ENCODE assay signal across 9 mouse cellular contexts in genomic region chr2:118887845-118888548, GRCm38 (mm10). TPM values are rescaled to one million over a fixed set of nuclear protein-coding genes. Genes with fewer than 3 reads are reported as not detected.
DNase-seq lines count a peak whose midpoint lies in the region; ATAC-seq and TF ChIP-seq lines count a peak whose summit lies in the region.
"Had no signal": no experiment of that assay in that cellular context is flagged by ENCODE, and none has a peak within 500 bp of the region (broad histone marks: within the 10 kb centered on the region; RNA-seq: fewer than 3 reads in every experiment).

No protein-coding gene starts in this region.

- no peak for TF ChIP-seq CTCF in lung, adult 2 months (IDR thresholded peaks at IDR 0.05; ENCODE audit: insufficient read depth, low read length)
- no peak for TF ChIP-seq CTCF in stomach, postnatal 0 days (IDR thresholded peaks at IDR 0.05; ENCODE audit: low read depth)

- 42% methylated on average over 14 of the region's 14 CpGs for WGBS in neural tube, embryonic 12.5 days
- 24% methylated on average over 14 of the region's 14 CpGs for WGBS in lung, adult 2 months
- 22% methylated on average over 14 of the region's 14 CpGs for WGBS in stomach, postnatal 0 days

- H3K4me3 ChIP-seq in neural tube, embryonic 12.5 days: no peak overlapping the region
- no peak overlapping the region for H3K4me3 ChIP-seq in lung, adult 2 months (replicated peaks; ENCODE audit: extremely low read depth, low read depth, low read length)
- no peak overlapping the region for H3K4me3 ChIP-seq in stomach, postnatal 0 days (ENCODE audit: low read depth, low read length)

- H3K9ac ChIP-seq in neural tube, embryonic 12.5 days: no peak overlapping the region
- H3K9ac ChIP-seq in stomach, postnatal 0 days (ENCODE audit: low read length): no peak overlapping the region

- ATAC-seq in neural tube, embryonic 12.5 days (ENCODE audit: low FRiP score, low read depth): no peak
- ATAC-seq in stomach, postnatal 0 days (ENCODE audit: low FRiP score, low TSS enrichment): no peak

- peak overlapping the region; percentile 33 for H3K4me2 ChIP-seq in neural tube, embryonic 12.5 days (replicated peaks)
- H3K4me2 ChIP-seq in stomach, postnatal 0 days (replicated peaks; ENCODE audit: low read depth): no peak overlapping the region

- TF ChIP-seq EP300 in stomach, postnatal 0 days (optimal IDR thresholded peaks at IDR 0.05): no peak

- peaks cover 4% of the 10 kb centered on the region; the same call in 1 of the 2 replicates for H3K4me1 ChIP-seq in neural tube, embryonic 12.5 days
- H3K4me1 ChIP-seq in lung, adult 2 months (ENCODE audit: control insufficient read depth, insufficient read depth, low read length): no peaks in the 10 kb centered on the region
- no peaks in the 10 kb centered on the region for H3K4me1 ChIP-seq in stomach, postnatal 0 days (replicated peaks; ENCODE audit: control insufficient read depth, insufficient read depth)

- no peak overlapping the region for H3K27ac ChIP-seq in neural tube, embryonic 12.5 days
- no peak overlapping the region for H3K27ac ChIP-seq in stomach, postnatal 0 days (replicated peaks)

- 0 out of 2 replicates have a peak, but pooled peaks cover 13% of the 10 kb centered on the region for H3K27me3 ChIP-seq in neural tube, embryonic 12.5 days (replicated peaks)
- H3K27me3 ChIP-seq in stomach, postnatal 0 days (ENCODE audit: control insufficient read depth, insufficient read depth, low read length): no peaks in the 10 kb centered on the region; the same call in 1 of the 2 replicates

- H3K9me3 ChIP-seq in neural tube, embryonic 12.5 days: no peaks in the 10 kb centered on the region
- no peaks in the 10 kb centered on the region for H3K9me3 ChIP-seq in stomach, postnatal 0 days (ENCODE audit: control insufficient read depth, low read length)

- H3K36me3 ChIP-seq in neural tube, embryonic 12.5 days: no peaks in the 10 kb centered on the region
- no peaks in the 10 kb centered on the region for H3K36me3 ChIP-seq in stomach, postnatal 0 days (ENCODE audit: control insufficient read depth, insufficient read depth, low read length)

- peak; percentile 33 for DNase-seq in adrenal gland, adult 2 months
- DNase-seq in adrenal gland, adult 18-20 months (ENCODE audit: low spot score in 2 of 2): no peak
- DNase-seq in neural tube, embryonic 10.5 days (ENCODE audit: extremely low spot score, low spot score): no peak
- peak; percentile 32 for DNase-seq in lung, adult 2 months
- peak; percentile 27 for DNase-seq in stomach, postnatal 0 days (ENCODE audit: low spot score)
- no peak for DNase-seq in cerebellum, adult 9-11 months
- no peak for DNase-seq in kidney, adult 9 months
- DNase-seq: layer of hippocampus, adult 9-11 months had no signal

- no peak for TF ChIP-seq POLR2A in lung, adult 2 months (IDR thresholded peaks at IDR 0.05; ENCODE audit: borderline replicate concordance, extremely low read depth, low read depth, low read length)

RNA-seq across cellular contexts. Expression of gene Bahd1, which starts 12.2 kb away (rescaled TPM):
- total RNA-seq in adrenal gland, adult 2 months (2021): 10 to 100 TPM; 36.5 to 46.0 TPM
- 59.5 and 60.3 TPM in 2 replicates for polyA plus RNA-seq in adrenal gland, adult 2 months (2012; rRNA removed)
- total RNA-seq in adrenal gland, adult 18-20 months (2021): 10 to 100 TPM; 37.4 to 39.4 TPM
- polyA plus RNA-seq in neural tube, embryonic 12.5 days (2016; fragmentation: Nextera tagmentation; extraction: Ambion mirVana): 8.1 and 8.6 TPM in 2 replicates
- 18.7 and 21.0 TPM in 2 replicates for polyA plus RNA-seq in lung, adult 2 months (2012; rRNA removed)
- polyA plus RNA-seq in stomach, postnatal 0 days (2015; fragmentation: Nextera tagmentation; extraction: Ambion mirVana): 3.7 and 3.8 TPM in 2 replicates

RNA-seq across cellular contexts. Expression of gene Ivd, which starts 26.2 kb away (rescaled TPM):
- total RNA-seq in adrenal gland, adult 2 months (2021): 100 to 1,000 TPM; 245 to 355 TPM
- polyA plus RNA-seq in adrenal gland, adult 2 months (2012; rRNA removed): 205 and 242 TPM in 2 replicates
- 100 to 1,000 TPM; 205 to 414 TPM for total RNA-seq in adrenal gland, adult 18-20 months (2021)
- 54.1 and 58.5 TPM in 2 replicates for polyA plus RNA-seq in neural tube, embryonic 12.5 days (2016; fragmentation: Nextera tagmentation; extraction: Ambion mirVana)
- polyA plus RNA-seq in lung, adult 2 months (2012; rRNA removed): 56.4 and 77.5 TPM in 2 replicates
- 30.9 and 35.9 TPM in 2 replicates for polyA plus RNA-seq in stomach, postnatal 0 days (2015; fragmentation: Nextera tagmentation; extraction: Ambion mirVana)

RNA-seq across cellular contexts. Expression of gene Chst14, which starts 38.3 kb away (rescaled TPM):
- 10 to 100 TPM in 1 of 2 experiments, 1 to 10 TPM in 1; 7.8 to 15.7 TPM for total RNA-seq in adrenal gland, adult 2 months (2021)
- 21.6 and 22.0 TPM in 2 replicates for polyA plus RNA-seq in adrenal gland, adult 2 months (2012; rRNA removed)
- 1 to 10 TPM; 7.3 to 9.0 TPM for total RNA-seq in adrenal gland, adult 18-20 months (2021)
- 18.3 and 18.4 TPM in 2 replicates for polyA plus RNA-seq in neural tube, embryonic 12.5 days (2016; fragmentation: Nextera tagmentation; extraction: Ambion mirVana)
- 22.3 and 28.4 TPM in 2 replicates for polyA plus RNA-seq in lung, adult 2 months (2012; rRNA removed)
- polyA plus RNA-seq in stomach, postnatal 0 days (2015; fragmentation: Nextera tagmentation; extraction: Ambion mirVana): 13.6 and 14.2 TPM in 2 replicates

Comparison
In these comparisons a context has a peak if more than half of its experiments do, and no peak if none do; other contexts are left out.
1. DNase-seq: peak in adrenal gland, adult 2 months (single experiment), lung, adult 2 months (single experiment) and stomach, postnatal 0 days (single experiment); none in adrenal gland, adult 18-20 months (0 of 2), neural tube, embryonic 10.5 days (single experiment), cerebellum, adult 9-11 months (single experiment) and kidney, adult 9 months (single experiment).